Mouse (Mus musculus): ENCODE data around the gene Lpar5.

- TF ChIP-seq MAFK (IDR thresholded peaks at IDR 0.05; ENCODE audit: insufficient read depth, low read depth, low read length) (no peak), CHD2 (IDR thresholded peaks at IDR 0.05; ENCODE audit: low read depth, low read length) (no peak), ZNF384 (IDR thresholded peaks at IDR 0.05; ENCODE audit: low read depth, low read length) (no peak), ZC3H11A (IDR thresholded peaks at IDR 0.05; ENCODE audit: borderline replicate concordance, low read depth, low read length) (no peak), HCFC1 (IDR thresholded peaks at IDR 0.05; ENCODE audit: borderline replicate concordance, insufficient read depth, low read length) (no peak)
Observed at GRCm38 (mm10) chr6:125095391-125096278, 27.9 kb downstream of the Lpar5 start, which contains the start of gene Chd4.

Measured in ES-E14 (cell line).